Mouse (Mus musculus) Patski (cell line): ENCODE measurements at regions not wholly inside any gene's neighbourhood (a gene's known extent, or its start where the extent isn't known, plus 50 kb on each side); places are given as distances from the start of the nearest gene placed in this dataset.

ENCODE experiments used
- ATAC-seq: fragments of 100-300 bp; one replicate; pipeline ENCODE4 v1.8.0; 2021
- CTCF ChIA-PET: fragments of 350-600 bp; sonication (Branson Sonifier 250); formaldehyde crosslinking; loops from one replicate; lab custom pipeline; 2022; ENCODE audit warnings: inconsistent platforms; lab: Charles Lee
- POLR2A ChIA-PET: fragments of 350-600 bp; sonication (Branson Sonifier 250); formaldehyde crosslinking; loops from one replicate; lab custom pipeline; 2022; ENCODE audit warnings: antibody characterized with exemption, inconsistent platforms; lab: Charles Lee
- DNase-seq: peaks from one replicate; pipeline ENCODE4 v3.0.0-alpha.2; 2011; ENCODE audit warnings: low read depth, low spot score
- H3K27me3 ChIP-seq: fragments of 371-371 bp; one replicate; pipeline ENCODE4 v1.5.1; 2021
- CTCF ChIP-seq: fragments of 100-300 bp; IDR thresholded peaks from one replicate; pipeline ENCODE4 v1.5.1; 2021
- in situ Hi-C: fragments of 300-500 bp; cut with MboI; formaldehyde crosslinking; loops from 3 replicates; pipeline ENCODE4 v1.11.1; 2018; ENCODE audit warnings: low pct_unique_long_range_greater_than_20kb, mixed read lengths

DNA sequence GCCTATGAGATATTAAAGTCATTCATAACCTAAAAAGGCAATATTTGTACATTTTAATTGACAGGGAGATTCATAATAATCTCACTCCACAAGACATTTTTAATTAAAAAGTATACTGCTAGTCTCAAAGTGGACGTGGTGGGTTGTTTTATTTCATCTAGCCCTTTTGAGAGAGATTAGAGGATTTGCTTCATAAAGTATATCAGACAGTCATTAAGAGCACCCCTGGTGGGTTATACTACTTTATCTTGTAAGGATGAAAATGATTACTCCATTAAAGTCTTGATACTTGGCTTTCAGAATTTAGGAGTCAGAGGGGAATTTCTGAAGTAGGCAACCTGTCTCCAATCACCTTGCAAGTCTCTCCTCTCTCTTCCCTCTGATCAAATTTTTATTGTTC is 355.7 kb downstream of the Arl4a start:
- ATAC-seq (no peak), DNase-seq (no peak)
- POLR2A ChIA-PET = no interaction called here
- TF ChIP-seq CTCF = no peak
- in situ Hi-C loops = no loop called here
- CTCF ChIA-PET = no interaction called here
- H3K27me3 ChIP-seq = peaks cover 10% of the 10 kb centered on the region

DNA sequence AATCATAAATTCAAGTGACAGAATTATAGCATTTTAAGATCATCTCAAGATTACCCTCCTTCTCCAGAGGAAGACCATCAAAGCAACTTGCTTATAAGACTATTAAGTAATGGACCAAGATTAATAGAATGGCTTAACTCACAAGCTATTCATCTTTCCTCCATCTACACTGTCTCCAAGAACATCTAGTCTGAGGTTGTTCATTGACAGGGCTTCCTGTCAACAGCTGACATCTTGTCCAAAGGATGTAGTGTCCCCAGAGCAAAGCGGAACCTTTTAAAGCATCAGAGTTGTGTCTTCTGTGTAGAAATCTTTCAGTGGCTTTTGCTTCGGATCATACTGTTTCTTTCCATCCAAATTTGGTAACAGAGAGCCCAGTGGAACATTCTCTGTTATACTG is 362.2 kb downstream of the Arl4a start:
- ChIA-PET POLR2A (no interaction called here), CTCF (no interaction called here)
- no peak for ATAC-seq
- no peak for TF ChIP-seq CTCF
- H3K27me3 ChIP-seq = peaks cover 18% of the 10 kb centered on the region
- DNase-seq = no peak
- in situ Hi-C loops = no loop called here

DNA sequence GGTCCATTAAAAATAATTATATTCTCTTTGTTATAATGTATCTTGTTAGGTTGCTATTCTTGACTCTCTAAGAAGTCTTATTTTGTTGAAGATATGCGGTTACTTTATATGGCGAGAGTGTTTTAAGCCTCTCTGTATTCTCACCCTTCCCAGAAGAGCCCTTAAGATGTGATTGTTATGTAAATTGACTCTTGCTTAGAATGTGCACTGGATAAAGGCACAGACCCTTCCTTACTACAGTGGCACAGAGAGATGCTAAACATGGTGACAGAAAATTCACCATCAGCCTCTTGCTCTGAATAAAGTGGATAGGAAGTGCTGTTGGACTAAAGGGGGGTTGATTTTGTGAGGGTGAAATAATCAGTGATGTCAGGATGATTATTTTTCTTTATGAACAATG is 370.1 kb downstream of the Arl4a start:
- peaks cover 24% of the 10 kb centered on the region for H3K27me3 ChIP-seq
- DNase-seq (no peak), ATAC-seq (no peak)
- CTCF ChIA-PET = interaction anchor here (1.3 kb wide), 1 partner anchor 372 kb away, joined by 3 read pairs; no protein-coding TSS in a partner anchor
- in situ Hi-C loops = loop anchor here (10.0 to 25.0 kb wide), 2 partner anchors 153 to 495 kb away; no protein-coding TSS in a partner anchor
- no peak for TF ChIP-seq CTCF
- POLR2A ChIA-PET = no interaction called here

DNA sequence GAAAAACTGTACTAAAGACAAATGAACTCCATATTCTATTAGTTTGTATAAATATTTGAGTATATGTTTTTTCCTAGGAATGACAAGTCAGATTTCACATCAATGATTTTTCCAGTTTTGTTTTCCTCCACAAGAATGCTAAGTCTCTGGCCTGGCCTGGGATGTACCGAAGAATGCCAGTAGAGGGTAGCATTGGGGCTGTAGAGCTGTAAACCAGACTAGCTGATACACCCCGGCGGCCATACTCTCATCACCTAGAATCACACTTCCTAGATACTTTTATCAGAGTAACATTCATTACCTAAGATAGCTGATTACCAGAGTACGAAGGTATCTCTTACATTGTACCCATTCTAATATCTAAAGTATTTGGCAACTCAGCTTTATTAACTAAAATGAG is 372.4 kb downstream of the Arl4a start:
- ChIA-PET POLR2A (no interaction called here), CTCF (interaction anchor here (0.6 to 1.0 kb wide), 3 partner anchors 12 to 413 kb away, joined by 3 read pairs; no protein-coding TSS in a partner anchor)
- in situ Hi-C loops = loop anchor here (10.0 to 25.0 kb wide), 2 partner anchors 151 to 497 kb away; no protein-coding TSS in a partner anchor
- peak; percentile 70 for TF ChIP-seq CTCF
- DNase-seq = no peak
- peak; percentile 78 for ATAC-seq
- peaks cover 24% of the 10 kb centered on the region for H3K27me3 ChIP-seq

DNA sequence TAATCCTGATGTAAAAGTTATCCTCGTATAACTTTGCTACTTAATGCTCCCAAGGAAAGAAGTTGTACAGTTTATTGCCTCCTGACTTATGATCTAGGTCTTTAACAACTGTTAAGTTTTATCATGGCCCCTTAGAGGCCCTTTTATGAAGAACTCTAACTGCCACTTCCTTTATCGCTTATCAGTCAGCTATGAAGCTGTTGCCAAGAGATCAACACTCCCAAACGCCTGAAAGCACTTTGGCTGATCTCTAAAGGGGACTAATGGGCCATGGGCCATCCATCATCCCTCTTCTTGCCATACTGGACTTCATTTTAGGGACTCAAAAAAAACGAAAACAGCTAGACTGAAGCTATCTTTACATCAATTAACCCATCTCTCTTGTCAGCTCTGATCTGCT is 377.4 kb downstream of the Arl4a start:
- no peak for TF ChIP-seq CTCF
- in situ Hi-C loops = loop anchor here (5.0 to 25.0 kb wide), 3 partner anchors 146 to 502 kb away; no protein-coding TSS in a partner anchor
- peaks cover 8% of the 10 kb centered on the region for H3K27me3 ChIP-seq
- no peak for DNase-seq
- ChIA-PET CTCF (no interaction called here), POLR2A (no interaction called here)
- no peak for ATAC-seq

DNA sequence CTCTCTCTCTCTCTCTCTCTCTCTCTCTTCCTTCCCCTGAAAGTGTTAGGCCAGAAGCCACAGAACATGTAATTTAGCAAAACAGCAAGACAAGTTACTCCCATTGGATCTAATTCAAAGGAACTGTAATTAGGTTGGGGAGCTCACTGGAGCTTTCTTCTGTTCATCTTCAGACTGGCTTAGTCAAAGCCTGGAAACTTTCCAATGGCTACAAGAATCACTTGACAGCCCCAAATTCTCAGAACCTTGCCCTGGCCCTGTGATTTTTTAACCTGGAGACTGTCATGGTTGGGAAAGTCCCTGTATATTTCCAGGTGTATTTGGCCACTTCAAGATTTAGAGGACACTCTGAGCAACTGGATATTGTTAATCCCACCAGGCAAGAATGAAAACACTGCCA is 381.2 kb downstream of the Arl4a start:
- in situ Hi-C loops = loop anchor here (25.0 kb wide), 1 partner anchor 506 kb away; no protein-coding TSS in a partner anchor
- ATAC-seq (no peak), DNase-seq (no peak)
- peaks cover 10% of the 10 kb centered on the region for H3K27me3 ChIP-seq
- CTCF ChIA-PET = no interaction called here
- POLR2A ChIA-PET = interaction anchor here (0.7 kb wide), 1 partner anchor 185 kb away, joined by 4 read pairs; no protein-coding TSS in a partner anchor
- TF ChIP-seq CTCF = no peak

DNA sequence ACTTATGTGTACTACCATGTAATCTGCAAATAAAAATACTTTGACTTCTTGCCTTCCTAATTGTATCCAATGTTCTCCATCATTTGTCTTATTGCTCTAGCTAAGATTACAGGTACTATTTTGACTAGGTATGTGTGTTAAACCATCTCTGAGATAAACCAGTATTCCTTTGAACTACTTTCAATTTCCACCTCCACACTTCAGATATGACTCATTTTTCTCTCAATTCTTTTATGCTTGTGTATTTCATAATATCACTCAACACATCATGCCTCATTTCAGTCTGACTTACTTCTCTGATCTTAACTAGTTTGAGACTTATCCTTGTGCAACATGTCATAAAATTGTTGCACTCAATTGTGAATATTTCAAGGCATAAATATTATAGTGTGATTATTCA is 388.9 kb downstream of the Arl4a start:
- in situ Hi-C loops = no loop called here
- TF ChIP-seq CTCF = no peak
- POLR2A ChIA-PET = no interaction called here
- peaks cover 6% of the 10 kb centered on the region for H3K27me3 ChIP-seq
- no peak for ATAC-seq
- CTCF ChIA-PET = no interaction called here
- DNase-seq = no peak

DNA sequence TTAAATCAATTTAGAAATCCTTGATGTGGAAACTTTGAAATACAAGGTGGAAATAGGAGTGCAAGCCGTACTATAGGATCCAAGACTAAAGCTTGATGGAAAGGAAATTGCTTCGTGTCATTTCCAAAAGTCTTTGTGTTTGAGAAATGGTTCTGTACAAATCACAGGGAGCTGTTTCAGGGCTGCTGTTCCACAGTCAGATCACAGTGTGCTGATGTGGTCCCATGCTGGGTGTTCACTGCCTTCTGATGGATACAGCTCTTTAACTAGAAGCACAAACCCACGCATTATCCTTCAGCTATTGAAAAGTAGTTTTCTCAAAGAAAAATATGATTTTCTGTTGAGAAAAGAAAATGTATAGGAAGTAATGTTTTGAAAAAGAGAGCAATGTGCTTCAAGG is 391.3 kb downstream of the Arl4a start:
- POLR2A ChIA-PET = no interaction called here
- ATAC-seq (no peak), DNase-seq (no peak)
- in situ Hi-C loops = no loop called here
- CTCF ChIA-PET = no interaction called here
- peaks cover 6% of the 10 kb centered on the region for H3K27me3 ChIP-seq
- no peak for TF ChIP-seq CTCF

DNA sequence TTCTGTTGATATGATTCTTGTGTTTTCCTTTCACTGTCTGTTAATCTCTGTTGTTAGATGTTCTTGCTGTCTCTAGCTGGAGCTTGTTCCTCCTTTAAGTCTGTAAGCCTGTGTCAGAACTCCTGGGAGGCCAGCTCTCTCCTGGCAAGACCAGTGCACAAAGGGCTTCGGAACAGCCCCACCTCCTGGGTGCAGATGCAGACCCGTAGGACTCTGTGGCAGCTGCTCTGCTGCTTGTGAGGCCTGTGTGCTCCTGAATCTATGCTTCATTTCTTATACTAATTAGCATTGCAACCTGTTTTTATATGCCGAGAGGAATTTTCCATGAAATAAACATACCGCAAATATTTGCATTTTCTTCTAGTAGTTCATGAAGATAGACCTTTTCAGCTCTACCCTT is 392.2 kb downstream of the Arl4a start:
- ChIA-PET POLR2A (no interaction called here), CTCF (no interaction called here)
- no peaks in the 10 kb centered on the region for H3K27me3 ChIP-seq
- DNase-seq (no peak), ATAC-seq (no peak)
- in situ Hi-C loops = no loop called here
- TF ChIP-seq CTCF = no peak

DNA sequence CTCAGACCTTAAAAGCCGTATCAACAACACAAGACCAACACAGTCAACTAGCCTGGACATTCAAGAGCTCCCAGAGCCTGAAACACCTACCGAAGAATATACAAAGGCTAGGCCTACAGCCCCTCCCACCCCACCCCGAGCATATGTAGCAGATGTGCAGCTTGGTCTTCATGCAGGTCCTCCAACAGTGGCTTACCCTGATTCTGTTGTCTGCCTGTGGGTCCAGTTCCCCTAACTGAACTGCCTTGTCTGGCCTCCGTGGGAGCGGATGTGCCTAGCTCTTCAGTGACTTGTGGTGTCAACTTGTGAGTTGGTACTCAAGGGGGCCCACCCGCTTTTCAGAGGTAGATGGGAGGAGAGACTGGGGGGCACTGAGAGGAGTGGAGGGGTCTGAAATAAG is 398.6 kb downstream of the Arl4a start:
- TF ChIP-seq CTCF = no peak
- no peak for ATAC-seq
- in situ Hi-C loops = no loop called here
- DNase-seq = no peak
- ChIA-PET CTCF (no interaction called here), POLR2A (no interaction called here)
- no peaks in the 10 kb centered on the region for H3K27me3 ChIP-seq

DNA sequence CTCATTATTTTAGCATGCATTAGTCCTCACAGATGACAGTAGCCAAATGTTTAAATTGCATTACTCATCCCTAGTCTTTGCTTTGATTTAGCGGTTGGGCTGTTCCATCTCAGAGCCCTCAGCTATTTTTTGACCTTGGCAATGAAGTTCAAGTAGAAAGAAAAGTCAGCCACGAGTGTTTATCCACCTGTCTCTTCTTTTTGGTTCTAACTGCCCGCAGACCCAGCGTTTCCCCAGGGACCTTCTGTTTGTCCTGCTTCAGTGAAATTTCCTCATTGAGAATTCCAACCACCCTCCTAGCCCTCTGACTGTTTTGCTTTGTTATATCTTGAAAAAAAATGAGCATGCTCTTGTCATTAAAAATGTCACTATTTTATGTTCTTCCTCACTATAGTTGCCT is 403.5 kb downstream of the Arl4a start:
- ATAC-seq (no peak), DNase-seq (no peak)
- ChIA-PET POLR2A (no interaction called here), CTCF (no interaction called here)
- H3K27me3 ChIP-seq = no peaks in the 10 kb centered on the region
- in situ Hi-C loops = no loop called here
- TF ChIP-seq CTCF = no peak

DNA sequence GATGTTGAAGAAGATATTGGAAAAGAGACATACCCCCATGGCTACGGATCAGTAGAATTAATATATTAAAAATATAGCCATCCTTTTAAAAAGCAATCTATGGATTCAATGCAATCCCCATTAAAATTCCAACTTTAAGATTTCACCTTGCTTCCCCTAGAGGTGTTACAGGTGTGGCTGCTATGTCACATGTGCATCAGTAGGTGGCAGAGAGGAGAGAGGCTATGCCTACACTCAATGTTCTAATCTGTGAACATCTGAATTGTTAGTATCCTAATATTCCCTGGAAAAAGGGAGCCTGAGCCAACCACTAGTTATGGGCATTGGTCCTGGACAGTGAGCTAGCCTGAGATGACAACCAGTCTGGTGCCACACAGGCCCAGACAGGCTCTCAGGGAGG is 416.6 kb downstream of the Arl4a start:
- ChIA-PET CTCF (no interaction called here), POLR2A (no interaction called here)
- DNase-seq (no peak), ATAC-seq (no peak)
- no peaks in the 10 kb centered on the region for H3K27me3 ChIP-seq
- no peak for TF ChIP-seq CTCF
- in situ Hi-C loops = no loop called here
